22 mouse cellular contexts compared by ENCODE assay signal in the genomic region with DNA sequence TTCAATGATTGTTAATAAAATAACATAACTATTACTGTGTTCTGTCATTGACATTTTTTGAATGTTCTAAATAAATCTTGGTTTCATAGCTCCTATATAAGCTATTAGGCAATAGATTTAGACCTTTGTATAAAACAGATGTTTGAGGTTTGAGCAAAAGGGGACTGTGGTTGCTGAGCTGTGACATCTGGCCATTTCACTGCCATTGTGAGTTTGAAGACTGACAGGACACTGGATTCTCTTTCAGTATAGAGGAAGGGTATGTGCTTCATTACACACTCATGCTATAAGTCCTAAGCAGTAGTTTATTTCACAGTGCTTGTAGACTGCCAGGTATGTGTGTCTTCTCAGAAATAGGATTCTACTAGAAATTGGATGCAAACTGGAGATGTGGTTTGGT.
DNase-seq lines count a peak whose midpoint lies in the region; ATAC-seq and TF ChIP-seq lines count a peak whose summit lies in the region.
"Had no signal": no experiment of that assay in that cellular context is flagged by ENCODE, and none has a peak within 500 bp of the region (broad histone marks: within the 10 kb centered on the region; RNA-seq: fewer than 3 reads in every experiment).

No protein-coding gene starts in this region.

- no peaks in the 10 kb centered on the region for H3K9me3 ChIP-seq in lung, postnatal 0 days (ENCODE audit: low read length)
- no peaks in the 10 kb centered on the region for H3K9me3 ChIP-seq in CH12.LX (replicated peaks; ENCODE audit: low read length)
- H3K9me3 ChIP-seq: embryonic facial prominence, embryonic 13.5 days; forebrain, embryonic 12.5 days; heart, embryonic 12.5 days; hindbrain, embryonic 10.5 days had no signal

- in situ Hi-C loops in CH12.LX (cut with MboI; ENCODE audit: low pct_ligation_motif_present, low pct_unique_long_range_greater_than_20kb, low sequenced_read_pairs): no loop called here

- no peak for TF ChIP-seq CTCF in lung, postnatal 0 days (IDR thresholded peaks at IDR 0.05)
- no peak for TF ChIP-seq CTCF in CH12.LX (conservative IDR thresholded peaks at IDR 0.05 in 1 of 2, IDR thresholded peaks at IDR 0.05 in 1 of 2; ENCODE audit: low read depth in 2 of 2, low read length in 2 of 2)

- no peak overlapping the region for H3K4me2 ChIP-seq in lung, postnatal 0 days (replicated peaks; ENCODE audit: low read depth, low read length)
- H3K4me2 ChIP-seq in CH12.LX (ENCODE audit: insufficient read depth, low read depth, poor library complexity, severe bottlenecking) (peak overlapping the region; percentile 36; the same call in 1 of the 2 replicates), myocyte (ENCODE audit: low read depth) (no peak overlapping the region)
- H3K4me2 ChIP-seq: embryonic facial prominence, embryonic 13.5 days; forebrain, embryonic 12.5 days; heart, embryonic 12.5 days; hindbrain, embryonic 14.5 days had no signal

- H3K4me1 ChIP-seq in lung, postnatal 0 days (ENCODE audit: insufficient read depth, low read depth, low read length): no peaks in the 10 kb centered on the region; the same call in 1 of the 2 replicates
- H3K4me1 ChIP-seq in CH12.LX (ENCODE audit: control insufficient read depth in 1 of 2, insufficient read depth in 2 of 2): peaks cover 22 to 90% of the 10 kb centered on the region in 2 experiments

- H3K79me2 ChIP-seq in CH12.LX (replicated peaks; ENCODE audit: control insufficient read depth, extremely low read depth, insufficient read depth, poor library complexity, severe bottlenecking): peaks cover 88% of the 10 kb centered on the region
- H3K79me2 ChIP-seq in myocyte (ENCODE audit: control insufficient read depth, insufficient read depth): peaks cover 100% of the 10 kb centered on the region

- peak; percentile 63 for DNase-seq in heart, adult 11 months
- no peak for DNase-seq in heart, adult 9 months (ENCODE audit: low spot score in 2 of 2)
- DNase-seq in lung, postnatal 0 days (ENCODE audit: low spot score): peak; percentile 54
- DNase-seq in lung, postnatal 25 days (ENCODE audit: low spot score): no peak
- DNase-seq in CH12.LX (ENCODE audit: extremely low read depth): no peak
- DNase-seq in spleen, postnatal 4 days (ENCODE audit: low spot score in 2 of 2): no peak
- DNase-seq in spleen, postnatal 14 days (ENCODE audit: low spot score in 2 of 2): no peak
- DNase-seq: adrenal gland, postnatal 14 days; cerebellum, adult 18-20 months; cerebellum, adult 9-11 months; cerebellum, postnatal 36 days; gastrocnemius, postnatal 36 days; heart, adult 2 months had no signal

- peak; percentile 46; the same call in 1 of the 2 replicates for ATAC-seq in lung, postnatal 0 days
- ATAC-seq: activated CD4-positive, CD25-positive, alpha-beta regulatory T cell, adult 4 months; forebrain, embryonic 16.5 days; Patski had no signal

- H3K9ac ChIP-seq in lung, postnatal 0 days (replicated peaks; ENCODE audit: low read depth): no peak overlapping the region
- H3K9ac ChIP-seq in CH12.LX (ENCODE audit: insufficient read depth, low read depth): no peak overlapping the region
- H3K9ac ChIP-seq: embryonic facial prominence, embryonic 13.5 days; forebrain, embryonic 12.5 days; heart, embryonic 12.5 days; hindbrain, embryonic 14.5 days had no signal

- H3K4me3 ChIP-seq in lung, postnatal 0 days (ENCODE audit: low read depth, low read length): no peak overlapping the region
- H3K4me3 ChIP-seq in CH12.LX (replicated peaks in 1 of 3; ENCODE audit: low read depth in 2 of 3, low read length in 2 of 3, poor library complexity in 1 of 3): no peak overlapping the region
- no peak overlapping the region for H3K4me3 ChIP-seq in myocyte
- H3K4me3 ChIP-seq: embryonic facial prominence, embryonic 13.5 days; forebrain, embryonic 12.5 days; heart, adult 2 months; heart, embryonic 12.5 days; hindbrain, embryonic 10.5 days had no signal

- dilution Hi-C loops in CH12.LX (cut with MboI; ENCODE audit: extremely low pct_ligation_motif_present, extremely low pct_unique_long_range_greater_than_20kb, low sequenced_read_pairs): no loop called here

- no peak overlapping the region for H3ac ChIP-seq in myocyte (ENCODE audit: control insufficient read depth, insufficient read length)

- H3K27ac ChIP-seq in lung, postnatal 0 days (ENCODE audit: low read length): no peak overlapping the region
- H3K27ac ChIP-seq in CH12.LX (ENCODE audit: insufficient read depth, low read depth): no peak overlapping the region
- H3K27ac ChIP-seq: embryonic facial prominence, embryonic 13.5 days; forebrain, embryonic 12.5 days; heart, adult 2 months; hindbrain, embryonic 10.5 days; hindbrain, embryonic 14.5 days had no signal

- TF ChIP-seq POLR2A in CH12.LX (IDR thresholded peaks at IDR 0.05; ENCODE audit: low read depth, low read length) (no peak), myocyte (IDR thresholded peaks at IDR 0.05; ENCODE audit: insufficient read length, low read depth) (no peak)

- H3K36me3 ChIP-seq in lung, postnatal 0 days (ENCODE audit: insufficient read depth, low read length): no peaks in the 10 kb centered on the region
- H3K36me3 ChIP-seq in CH12.LX (replicated peaks in 1 of 2; ENCODE audit: control insufficient read depth in 1 of 2, insufficient read depth in 1 of 2, low read length in 1 of 2) (peaks cover 13 to 56% of the 10 kb centered on the region in 2 experiments), myocyte (ENCODE audit: control insufficient read depth, insufficient read depth) (peaks cover 5% of the 10 kb centered on the region)
- H3K36me3 ChIP-seq: forebrain, embryonic 12.5 days had no signal

- TF ChIP-seq RAD21 in CH12.LX (IDR thresholded peaks at IDR 0.05; ENCODE audit: low read depth, low read length): no peak

- TF ChIP-seq EP300 in lung, postnatal 0 days (IDR thresholded peaks at IDR 0.05): no peak
- TF ChIP-seq EP300 in CH12.LX (IDR thresholded peaks at IDR 0.05; ENCODE audit: low read length): no peak

- no peaks in the 10 kb centered on the region for H3K27me3 ChIP-seq in lung, postnatal 0 days (replicated peaks; ENCODE audit: insufficient read depth, low read length)
- H3K27me3 ChIP-seq in CH12.LX (replicated peaks) (no peaks in the 10 kb centered on the region), myocyte (ENCODE audit: control insufficient read depth, insufficient read depth, insufficient read length) (no peaks in the 10 kb centered on the region)
- H3K27me3 ChIP-seq: embryonic facial prominence, embryonic 13.5 days; forebrain, embryonic 12.5 days; heart, embryonic 12.5 days; Patski had no signal

TF ChIP-seq in CH12.LX, 34 proteins besides CTCF, POLR2A, EP300 and RAD21:
- TF ChIP-seq POLR2AphosphoS2 (IDR thresholded peaks at IDR 0.05; ENCODE audit: low read depth, low read length) (no peak), RCOR1 (conservative IDR thresholded peaks at IDR 0.05; ENCODE audit: low read depth, low read length) (no peak), TBP (conservative IDR thresholded peaks at IDR 0.05; ENCODE audit: low read depth, low read length) (no peak), CHD1 (IDR thresholded peaks at IDR 0.05; ENCODE audit: low read depth, low read length) (no peak), SMC3 (IDR thresholded peaks at IDR 0.05; ENCODE audit: low read depth, low read length) (no peak), JUN (IDR thresholded peaks at IDR 0.05; ENCODE audit: insufficient read depth, low read depth, low read length) (no peak), JUND (conservative IDR thresholded peaks at IDR 0.05; ENCODE audit: low read depth, low read length) (no peak), MAX (IDR thresholded peaks at IDR 0.05; ENCODE audit: low read length) (no peak), ZC3H11A (IDR thresholded peaks at IDR 0.05; ENCODE audit: low read depth, low read length) (no peak), NRF1 (IDR thresholded peaks at IDR 0.05; ENCODE audit: low read depth, low read length) (no peak), UBTF (IDR thresholded peaks at IDR 0.05; ENCODE audit: low read depth, low read length) (no peak)

TF ChIP-seq in myocyte, 11 proteins besides CTCF, POLR2A, EP300 and RAD21:
- TF ChIP-seq USF1 (IDR thresholded peaks at IDR 0.05; ENCODE audit: low read depth) (no peak), CEBPB (IDR thresholded peaks at IDR 0.05; ENCODE audit: insufficient read depth, poor library complexity, severe bottlenecking) (0 out of 2 replicates have a peak, but pooled peaks have one; percentile 11)

Comparison
In these comparisons a context has a peak if more than half of its experiments do, and no peak if none do; other contexts are left out.
1. DNase-seq: peak in heart, adult 11 months (single experiment) and lung, postnatal 0 days (single experiment); none in heart, adult 9 months (0 of 2), lung, postnatal 25 days (single experiment), CH12.LX (single experiment), spleen, postnatal 4 days (0 of 2) and spleen, postnatal 14 days (0 of 2).